Mouse (Mus musculus) spleen, adult 2 months (tissue): ENCODE data around the gene Zfr.

Experiments used
- CTCF ChIP-seq: fragments of 200-500 bp; IDR thresholded peaks from 2 replicates; pipeline ENCODE4 v1.5.1; 2011; ENCODE audit warnings: mild to moderate bottlenecking, inconsistent platforms; ENCODE audit not compliant: insufficient read depth, insufficient read length, insufficient replicate concordance; ENCODE audit errors: extremely low read depth
- POLR2A ChIP-seq: fragments of 200-500 bp; IDR thresholded peaks from 2 replicates; pipeline ENCODE4 v1.6.1; 2011; ENCODE audit warnings: low read depth, low read length, inconsistent platforms

GRCm38 (mm10) chr15:12217849-12218248 lies 100.2 kb downstream of the Zfr start:
- TF ChIP-seq CTCF (no peak), POLR2A (no peak)
